Mouse (Mus musculus): ENCODE results near the gene Acvr1.

Acvr1 gene

DNA sequence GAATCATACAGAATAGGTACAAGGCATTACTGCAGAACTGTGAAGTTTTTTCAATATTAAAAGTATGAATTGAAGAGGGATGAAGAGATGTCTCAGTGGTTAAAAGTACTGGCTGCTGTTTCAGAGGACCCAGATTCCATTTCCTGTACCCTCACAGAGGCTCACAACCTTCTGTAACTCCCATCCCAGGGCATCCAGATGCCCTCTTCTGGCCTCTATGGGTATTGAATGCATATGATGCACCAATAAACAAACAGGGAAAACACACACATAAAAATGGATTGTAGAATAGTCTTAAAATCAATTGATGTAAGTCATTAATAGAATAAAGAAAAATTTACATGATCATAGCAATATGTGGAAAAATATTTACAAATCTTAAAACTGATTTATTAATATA is 151.9 kb downstream of the Acvr1 start:
- no peak for ATAC-seq (ENCODE audit: low TSS enrichment)

GRCm38 (mm10) chr2:58408926-58409634 is 157.9 kb downstream of the Acvr1 start:
- ATAC-seq (ENCODE audit: low TSS enrichment) = peak; percentile 94

GRCm38 (mm10) chr2:58403481-58403880 is 163.5 kb downstream of the Acvr1 start:
- no peak for ATAC-seq (ENCODE audit: low TSS enrichment)

DNA sequence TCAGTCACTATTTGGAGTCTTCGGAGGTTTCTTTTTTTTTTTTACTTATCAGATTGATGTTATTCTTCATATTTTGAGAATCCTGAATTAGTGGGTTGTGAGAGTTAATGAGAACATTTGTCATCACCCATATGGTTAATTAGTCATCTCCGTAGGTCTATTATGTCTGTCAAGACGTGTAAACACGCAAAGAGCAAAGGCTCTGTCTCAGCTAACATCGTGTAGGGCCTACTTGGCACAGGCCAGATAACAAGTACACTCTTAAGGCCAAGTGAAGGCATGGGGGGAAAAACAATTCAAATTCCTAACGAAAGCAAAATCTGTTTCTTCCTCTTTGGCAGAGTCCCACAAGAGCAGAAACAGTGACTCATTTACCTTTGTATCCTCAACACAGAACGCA is 178.4 kb downstream of the Acvr1 start:
- no peak for ATAC-seq (ENCODE audit: low TSS enrichment)

DNA sequence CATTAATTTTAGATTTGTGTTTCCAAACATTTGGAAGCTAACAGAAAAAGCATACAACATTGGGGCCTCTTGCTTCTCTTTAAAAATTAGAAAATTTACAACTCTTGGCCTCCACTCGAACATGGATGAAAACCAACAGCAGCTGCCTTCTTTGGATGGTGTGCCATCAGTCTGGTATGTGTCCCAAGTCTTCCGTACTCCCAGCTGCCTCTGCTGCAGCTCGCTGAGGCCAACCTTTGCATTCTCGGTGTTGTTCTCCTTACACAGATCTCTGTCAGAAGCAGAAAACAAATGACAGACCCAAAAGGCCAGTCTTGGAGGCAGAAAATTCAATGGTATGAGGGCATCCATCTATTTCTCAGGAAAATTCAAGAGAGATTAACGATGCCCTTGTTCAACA is 186.9 kb downstream of the Acvr1 start:
- no peak for ATAC-seq (ENCODE audit: low TSS enrichment)

DNA sequence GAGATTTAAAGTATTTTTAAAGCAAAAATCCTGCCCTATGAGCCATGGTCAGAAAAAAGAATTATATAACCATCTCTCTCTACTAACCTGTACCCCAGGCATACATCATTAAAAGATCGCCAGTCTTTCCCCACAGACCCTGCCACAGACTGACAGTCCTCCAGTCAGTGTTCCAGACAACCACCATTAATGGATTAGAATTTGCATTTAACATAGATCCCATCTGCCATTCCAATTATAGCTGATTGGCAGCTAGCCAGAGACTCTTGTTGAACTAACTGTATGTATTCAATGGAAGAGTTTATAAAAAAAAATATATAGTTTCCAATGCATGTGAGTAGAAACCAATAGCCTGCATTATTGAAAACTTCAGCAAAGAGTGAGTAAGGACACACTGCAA is 187.5 kb downstream of the Acvr1 start:
- ATAC-seq (ENCODE audit: low TSS enrichment) = no peak

DNA sequence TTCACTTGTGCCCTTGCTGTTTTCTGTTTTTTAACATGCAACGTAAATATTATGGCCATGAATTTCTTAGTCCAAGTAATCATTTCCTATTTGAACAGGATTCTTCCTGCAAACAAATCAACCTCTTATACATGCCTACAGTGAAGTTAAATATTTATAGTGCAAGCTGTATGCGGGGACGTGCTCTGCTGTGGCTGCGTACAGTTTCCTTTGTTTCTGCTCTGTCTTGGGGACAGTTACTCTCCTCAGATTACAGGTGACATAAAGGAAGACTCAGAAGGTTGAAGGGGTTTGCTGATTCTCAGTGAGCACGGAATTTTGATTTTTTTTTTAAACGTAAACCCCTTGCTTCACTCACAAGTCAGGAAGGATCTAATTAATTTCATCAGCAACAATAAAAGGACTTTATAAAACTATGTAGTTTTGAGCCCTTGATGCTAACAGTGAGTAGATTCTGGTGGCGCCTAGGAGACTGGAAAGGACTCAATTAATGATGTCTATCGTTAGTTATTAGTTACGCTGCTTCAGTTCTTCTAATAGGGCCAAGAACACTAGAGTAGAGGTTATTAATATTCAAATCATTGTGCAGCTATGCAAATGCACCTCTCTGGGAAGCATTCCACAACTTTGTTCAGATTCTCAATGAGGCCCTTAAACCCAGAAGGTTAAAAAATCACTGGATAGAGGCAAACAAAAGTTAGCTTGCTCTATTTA is 189.4 kb downstream of the Acvr1 start:
- ATAC-seq (ENCODE audit: low TSS enrichment) = 0 out of 2 replicates have a peak, but pooled peaks have one; percentile 38

DNA sequence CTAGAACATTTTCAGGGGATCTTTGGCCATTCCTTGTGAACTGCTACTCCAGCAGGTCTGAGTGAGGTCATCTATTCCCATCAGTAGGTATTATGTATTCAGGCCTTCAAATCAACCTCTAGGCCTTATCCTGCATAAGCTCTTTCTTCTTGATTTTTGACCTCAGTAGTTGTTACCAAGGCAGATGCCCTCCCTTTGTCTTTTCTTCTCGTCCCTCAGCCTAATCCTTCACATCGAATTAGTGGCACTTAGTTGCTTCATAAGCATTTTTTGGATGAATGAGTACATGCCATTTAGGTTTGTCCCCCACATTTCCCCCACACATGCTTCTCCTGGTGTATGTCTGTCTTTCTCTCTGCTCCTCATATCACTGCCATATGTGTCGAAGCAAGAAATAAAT is 200.8 kb downstream of the Acvr1 start:
- no peak for ATAC-seq (ENCODE audit: low TSS enrichment)

DNA sequence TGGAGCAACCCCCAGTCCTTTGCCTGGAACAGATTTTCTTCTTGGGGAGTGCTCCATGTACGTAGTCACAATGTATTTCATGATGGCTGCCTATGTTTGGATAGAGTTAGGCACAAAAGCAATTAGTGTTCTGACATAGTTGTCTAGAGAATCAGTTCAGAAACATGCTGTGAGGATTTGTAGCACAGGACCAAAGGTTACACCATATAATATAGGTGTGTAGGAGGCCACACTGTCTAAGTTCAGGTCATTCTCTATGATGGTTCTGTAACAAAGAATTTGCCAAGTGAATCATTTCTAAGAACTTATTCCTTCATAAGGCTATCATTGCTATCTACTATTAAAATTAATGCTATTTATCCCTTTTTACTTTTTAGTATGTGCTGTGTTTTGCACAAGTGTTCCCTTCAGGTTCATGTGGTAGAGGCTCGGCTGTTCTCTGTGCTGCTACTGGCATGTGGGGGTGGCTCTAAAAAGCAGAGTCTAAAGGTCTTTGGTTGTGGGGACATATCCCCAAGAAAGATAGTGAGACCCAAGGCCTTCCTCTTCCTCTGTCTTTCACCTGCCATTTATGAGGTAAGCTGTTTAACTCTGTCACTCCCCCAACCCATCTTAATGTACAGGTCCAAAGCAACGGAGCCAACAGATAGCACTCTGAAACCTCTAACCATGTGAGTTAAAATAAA is 205.5 kb downstream of the Acvr1 start:
- no peak for ATAC-seq (ENCODE audit: low TSS enrichment)

- ATAC-seq (ENCODE audit: low TSS enrichment) = peak; percentile 72
Observed at GRCm38 (mm10) chr2:58358132-58358460, 208.9 kb downstream of the Acvr1 start.

DNA sequence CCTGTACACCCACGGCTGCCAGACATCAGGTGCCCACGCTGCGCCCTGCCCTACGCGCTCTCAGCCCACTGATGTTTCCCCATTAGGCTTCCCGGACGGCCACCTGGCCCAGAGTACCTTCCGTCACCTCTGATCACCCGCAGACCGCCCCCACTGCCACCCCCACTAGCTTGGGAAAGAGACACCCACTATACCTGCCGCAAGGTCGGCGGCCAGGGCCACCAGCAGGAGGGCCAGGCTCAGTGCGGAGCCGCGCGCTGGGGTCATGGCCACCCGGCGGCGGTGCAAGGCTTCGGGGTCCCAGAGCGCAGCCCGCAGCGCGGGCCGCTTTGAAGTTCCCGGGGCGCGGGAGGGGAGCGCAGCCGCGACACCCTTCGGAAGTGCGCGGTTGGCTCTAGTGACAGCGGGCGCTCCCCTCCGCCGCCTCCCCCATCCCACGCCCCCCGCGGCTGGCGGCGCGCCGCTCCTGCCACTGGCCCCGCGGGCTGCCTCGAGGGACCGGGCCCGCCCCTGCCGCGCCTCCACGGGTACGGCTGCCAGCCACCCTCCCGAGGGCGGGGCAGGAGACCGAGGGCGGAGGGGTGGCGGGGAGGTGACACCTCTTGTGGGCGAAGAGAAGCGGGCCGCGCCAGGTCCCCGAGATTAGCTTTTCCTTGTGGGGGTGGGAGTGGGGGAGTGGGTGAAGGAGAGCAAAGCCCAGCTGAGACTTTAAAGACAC is 209.4 kb downstream of the Acvr1 start, which contains the start of gene Acvr1c:
Acvr1c (minus strand) TSS at position 482 of the 718 bp plus-strand sequence.
- ATAC-seq (ENCODE audit: low TSS enrichment) = peak; percentile 68

DNA sequence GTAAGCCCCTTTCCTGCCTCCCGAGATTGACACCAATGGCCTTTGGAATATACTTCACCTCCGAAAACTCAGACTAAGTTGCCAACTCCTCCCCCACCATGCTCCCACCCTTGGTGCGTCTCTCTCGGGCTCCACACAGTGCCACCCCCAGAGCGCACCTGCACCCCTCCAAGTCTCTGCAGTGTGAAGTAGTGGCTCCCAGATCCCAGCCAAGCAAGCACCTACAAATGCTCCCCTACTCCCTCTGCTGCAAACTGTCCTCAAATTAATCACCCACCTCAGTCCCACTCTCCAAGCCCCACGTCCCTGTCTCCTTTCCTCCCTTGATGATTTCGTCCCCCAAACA is 209.9 kb downstream of the Acvr1 start:
- ATAC-seq (ENCODE audit: low TSS enrichment) = peak; percentile 60

- ATAC-seq (ENCODE audit: low TSS enrichment) = no peak
Observed at GRCm38 (mm10) chr2:58354389-58354788, 212.6 kb downstream of the Acvr1 start.

DNA sequence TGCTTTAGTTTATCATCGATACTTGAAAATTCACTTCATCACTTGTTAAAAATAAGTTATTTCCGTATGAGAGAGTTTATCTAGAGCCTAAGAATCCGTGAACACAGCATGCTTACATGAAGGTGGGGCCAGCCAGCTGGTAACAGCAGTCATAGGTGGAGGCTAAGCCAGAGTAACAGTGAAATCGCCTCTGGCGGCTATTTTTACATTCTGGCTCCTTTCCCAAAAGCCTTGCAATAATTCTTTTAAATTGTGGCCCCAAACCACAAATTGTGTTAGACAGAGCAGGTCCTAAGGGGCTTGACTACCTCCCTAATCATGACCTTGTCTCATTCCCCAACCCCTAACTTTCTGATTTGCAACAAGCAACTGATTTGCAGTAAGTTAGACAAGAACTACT is 214.1 kb downstream of the Acvr1 start:
- ATAC-seq (ENCODE audit: low TSS enrichment) = no peak

- ATAC-seq (ENCODE audit: low TSS enrichment) = peak; percentile 52; the same call in 1 of the 2 replicates
Observed at GRCm38 (mm10) chr2:58350657-58351056, 216.3 kb downstream of the Acvr1 start.
